Comparison of ENCODE assay signal across 22 mouse cellular contexts in genomic region chr6:125583666-125584065, GRCm38 (mm10). TPM values are rescaled to one million over a fixed set of nuclear protein-coding genes. Genes with fewer than 3 reads are reported as not detected.
A peak's percentile ranks its signal among the peaks of the same experiment; 100 is the strongest.
DNase-seq lines count a peak whose midpoint lies in the region; ATAC-seq and TF ChIP-seq lines count a peak whose summit lies in the region.
"Had no signal": no experiment of that assay in that cellular context is flagged by ENCODE, and none has a peak within 500 bp of the region (broad histone marks: within the 10 kb centered on the region; RNA-seq: fewer than 3 reads in every experiment).

No protein-coding gene starts in this region.

- ATAC-seq in liver, embryonic 14.5 days (ENCODE audit: insufficient read depth), result peak; percentile 21; the same call in 1 of the 2 replicates
- peak; percentile 27; the same call in 1 of the 2 replicates for ATAC-seq in megakaryocyte-erythroid progenitor cell, adult 5-6 weeks (replicated peaks; ENCODE audit: low FRiP score, low TSS enrichment, poor library complexity, severe bottlenecking)
- ATAC-seq: activated CD4-positive, CD25-positive, alpha-beta regulatory T cell, adult 4 months; CD4-positive, CD25-positive, alpha-beta regulatory T cell, adult 4 months; forebrain, embryonic 16.5 days; Patski had no signal

- peaks cover 3 to 29% of the 10 kb centered on the region in 2 experiments for H3K4me1 ChIP-seq in ES-E14 (ENCODE audit: control insufficient read depth in 2 of 2, insufficient read depth in 2 of 2, low read length in 2 of 2, poor library complexity in 1 of 2)
- H3K4me1 ChIP-seq in liver, embryonic 14.5 days (replicated peaks; ENCODE audit: control insufficient read depth in 2 of 2, insufficient read depth in 2 of 2, low read length in 1 of 2), result peaks cover 0 to 9% of the 10 kb centered on the region in 2 experiments; a peak in 3 of 4 replicates
- H3K4me1 ChIP-seq in hindbrain, embryonic 10.5 days (replicated peaks), result peaks cover 24% of the 10 kb centered on the region

- DNase-seq in 416B (ENCODE audit: low read depth), result peak; percentile 84
- DNase-seq in ES-E14 (ENCODE audit: low read depth, low spot score), result no peak
- no peak for DNase-seq in liver, embryonic 14.5 days (ENCODE audit: low read depth in 3 of 3, low spot score in 3 of 3)
- DNase-seq in hindbrain, embryonic 10.5 days (ENCODE audit: low spot score), result no peak
- DNase-seq in gastrocnemius, postnatal 25 days, result no peak
- DNase-seq: adrenal gland, postnatal 14 days; cerebellum, adult 11-12 months; cerebellum, adult 9-10 months; cerebellum, postnatal 25 days; gastrocnemius, postnatal 10 days; heart, adult 2 months; heart, postnatal 14 days had no signal

- no peak for TF ChIP-seq EP300 in liver, embryonic 14.5 days (IDR thresholded peaks at IDR 0.05; ENCODE audit: low read depth)

- H3K9ac ChIP-seq in ES-E14 (ENCODE audit: insufficient read depth, low read depth, low read length, poor library complexity, severe bottlenecking), result no peak overlapping the region
- H3K9ac ChIP-seq in liver, embryonic 14.5 days (replicated peaks), result no peak overlapping the region
- H3K9ac ChIP-seq: embryonic facial prominence, embryonic 13.5 days; forebrain, embryonic 12.5 days; heart, embryonic 15.5 days; hindbrain, embryonic 14.5 days had no signal

- WGBS in liver, embryonic 14.5 days (ENCODE audit: insufficient replicate concordance), result 35% methylated on average over 6 of the region's 6 CpGs
- WGBS in hindbrain, embryonic 10.5 days, result 92% methylated on average over 6 of the region's 6 CpGs

- in situ Hi-C loops in ES-E14 (cut with MboI; ENCODE audit: low sequenced_read_pairs in 2 of 2, unreplicated experiment in 2 of 2), result no loop called here

- no peak overlapping the region for H3K4me2 ChIP-seq in liver, embryonic 14.5 days (ENCODE audit: low read depth)
- H3K4me2 ChIP-seq: embryonic facial prominence, embryonic 13.5 days; forebrain, embryonic 12.5 days; heart, embryonic 11.5 days; heart, embryonic 15.5 days; hindbrain, embryonic 14.5 days had no signal

- H3K27me3 ChIP-seq in liver, embryonic 14.5 days (ENCODE audit: control insufficient read depth, insufficient read depth, low read length), result no peaks in the 10 kb centered on the region
- H3K27me3 ChIP-seq in hindbrain, embryonic 10.5 days (ENCODE audit: insufficient read depth, poor library complexity, severe bottlenecking), result no peaks in the 10 kb centered on the region
- H3K27me3 ChIP-seq: embryonic facial prominence, embryonic 13.5 days; forebrain, embryonic 12.5 days; heart, embryonic 15.5 days; Patski had no signal

- TF ChIP-seq CTCF in liver, embryonic 14.5 days (IDR thresholded peaks at IDR 0.05; ENCODE audit: low read depth), result no peak

- H3K4me3 ChIP-seq in ES-E14 (ENCODE audit: insufficient read depth in 1 of 2, low read depth in 1 of 2, low read length in 2 of 2, poor library complexity in 1 of 2, severe bottlenecking in 1 of 2), result no peak overlapping the region
- no peak overlapping the region for H3K4me3 ChIP-seq in liver, embryonic 14.5 days (ENCODE audit: insufficient read depth in 1 of 2, low read depth in 2 of 2, low read length in 2 of 2)
- H3K4me3 ChIP-seq in hindbrain, embryonic 10.5 days, result no peak overlapping the region
- H3K4me3 ChIP-seq: embryonic facial prominence, embryonic 13.5 days; forebrain, embryonic 12.5 days; heart, adult 2 months; heart, embryonic 15.5 days had no signal

- H3K36me3 ChIP-seq in ES-E14 (ENCODE audit: control insufficient read depth, insufficient read depth, low read length, poor library complexity, severe bottlenecking), result no peaks in the 10 kb centered on the region
- no peaks in the 10 kb centered on the region for H3K36me3 ChIP-seq in liver, embryonic 14.5 days (replicated peaks; ENCODE audit: control insufficient read depth, insufficient read depth, low read depth)
- H3K36me3 ChIP-seq in hindbrain, embryonic 10.5 days, result no peaks in the 10 kb centered on the region
- H3K36me3 ChIP-seq: embryonic facial prominence, embryonic 13.5 days; forebrain, embryonic 12.5 days; heart, embryonic 15.5 days had no signal

- no peaks in the 10 kb centered on the region for H3K9me3 ChIP-seq in ES-E14 (ENCODE audit: control insufficient read depth, insufficient read depth, low read depth, low read length)
- H3K9me3 ChIP-seq in liver, embryonic 14.5 days (ENCODE audit: control insufficient read depth, low read length), result no peaks in the 10 kb centered on the region
- H3K9me3 ChIP-seq in hindbrain, embryonic 10.5 days, result no peaks in the 10 kb centered on the region
- H3K9me3 ChIP-seq: embryonic facial prominence, embryonic 13.5 days; forebrain, embryonic 12.5 days; heart, embryonic 15.5 days had no signal

- peak overlapping the region; percentile 23; the same call in 1 of the 2 replicates for H3K27ac ChIP-seq in ES-E14 (ENCODE audit: insufficient read depth, low read depth, low read length, poor library complexity, severe bottlenecking)
- no peak overlapping the region for H3K27ac ChIP-seq in liver, embryonic 14.5 days
- H3K27ac ChIP-seq in hindbrain, embryonic 10.5 days, result no peak overlapping the region
- H3K27ac ChIP-seq: embryonic facial prominence, embryonic 13.5 days; forebrain, embryonic 12.5 days; heart, adult 2 months; heart, embryonic 15.5 days; hindbrain, embryonic 14.5 days had no signal

TF ChIP-seq in ES-E14, 5 proteins besides CTCF, POLR2A, EP300 and RAD21:
- TF ChIP-seq MAFK (IDR thresholded peaks at IDR 0.05; ENCODE audit: insufficient read depth, low read depth, low read length) (no peak), ZC3H11A (IDR thresholded peaks at IDR 0.05; ENCODE audit: borderline replicate concordance, low read depth, low read length) (no peak), HCFC1 (IDR thresholded peaks at IDR 0.05; ENCODE audit: borderline replicate concordance, insufficient read depth, low read length) (no peak)
TF ChIP-seq in ES-E14: peak in this region for 0.

RNA-seq across cellular contexts. Expression of gene Vwf, which starts 37.1 kb away (rescaled TPM):
- 3.0 and 6.8 TPM in 2 replicates for total RNA-seq in ES-E14 (2012; rRNA removed)
- polyA plus RNA-seq in liver, embryonic 14.5 days (2012; rRNA removed), result 5.4 and 9.0 TPM in 2 replicates
- 11.1 and 14.9 TPM in 2 replicates for polyA plus RNA-seq in liver, embryonic 14.5 days (2014; fragmentation: Nextera tagmentation; extraction: Ambion mirVana)
- 11.0 and 14.9 TPM in 2 replicates for total RNA-seq in megakaryocyte-erythroid progenitor cell, adult 5-6 weeks (2014; fragmentation: Nextera tagmentation)
- total RNA-seq in megakaryocyte-erythroid progenitor cell, adult 5-6 weeks (2017), result 5.5 and 9.3 TPM in 2 replicates
- polyA plus RNA-seq in hindbrain, embryonic 10.5 days (2016; fragmentation: Nextera tagmentation; extraction: Ambion mirVana), result 3.9 and 7.1 TPM in 2 replicates
- 10 to 100 TPM; 17.3 to 42.4 TPM for total RNA-seq in gastrocnemius, postnatal 25 days (2021)
- polyA plus RNA-seq: CD4-positive, CD25-positive, alpha-beta regulatory T cell, adult 4 months had no signal
